Mouse (Mus musculus) 3T3-L1 (cell line): ENCODE results near the gene Smg1.
"Not testable (repeated sequence)": the region's sequence is repeated elsewhere in the genome, so short reads cannot be mapped to it uniquely, and the experiment has no call there.

Experiments
- DNase-seq: peaks from one replicate; pipeline ENCODE4 v3.0.0-alpha.2; 2015; ENCODE audit warnings: low read depth, low spot score

Smg1 gene

GRCm38 (mm10) chr7:118249563-118249962, 6.1 kb upstream of the Smg1 start:
- no peak for DNase-seq

GRCm38 (mm10) chr7:118248069-118248468, 4.6 kb upstream of the Smg1 start:
- DNase-seq, result no peak

GRCm38 (mm10) chr7:118245260-118245659, 1.8 kb upstream of the Smg1 start:
- no peak for DNase-seq

GRCm38 (mm10) chr7:118242911-118243412, 508 bp downstream of the Smg1 start:
- DNase-seq, result peak; percentile 44

GRCm38 (mm10) chr7:118242309-118242708, 1.2 kb downstream of the Smg1 start:
- peak; percentile 8 for DNase-seq

- no peak for DNase-seq
Observed at GRCm38 (mm10) chr7:118240402-118240801, 3.1 kb downstream of the Smg1 start.

- no peak for DNase-seq
Observed at GRCm38 (mm10) chr7:118239996-118240395, 3.5 kb downstream of the Smg1 start.

GRCm38 (mm10) chr7:118236949-118237348, 6.5 kb downstream of the Smg1 start:
- no peak for DNase-seq

- DNase-seq, result no peak
Observed at GRCm38 (mm10) chr7:118234236-118234635, 9.2 kb downstream of the Smg1 start.

- DNase-seq, result no peak
Observed at GRCm38 (mm10) chr7:118232613-118233012, 10.9 kb downstream of the Smg1 start.

- DNase-seq, result no peak
Observed at GRCm38 (mm10) chr7:118219777-118220176, 23.7 kb downstream of the Smg1 start.

- DNase-seq, result no peak
Observed at GRCm38 (mm10) chr7:118206396-118206795, 37.1 kb downstream of the Smg1 start.

- no peak for DNase-seq
Observed at GRCm38 (mm10) chr7:118195756-118196155, 47.7 kb downstream of the Smg1 start.

- no peak for DNase-seq
Observed at GRCm38 (mm10) chr7:118185878-118186277, 57.6 kb downstream of the Smg1 start.

- DNase-seq, result no peak
Observed at GRCm38 (mm10) chr7:118184604-118185003, 58.9 kb downstream of the Smg1 start.

GRCm38 (mm10) chr7:118181123-118181522, 62.3 kb downstream of the Smg1 start:
- no peak for DNase-seq

- no peak for DNase-seq
Observed at GRCm38 (mm10) chr7:118179782-118180181, 63.7 kb downstream of the Smg1 start.

GRCm38 (mm10) chr7:118175821-118176355, 67.6 kb downstream of the Smg1 start:
- no peak for DNase-seq

GRCm38 (mm10) chr7:118170125-118170524, 73.3 kb downstream of the Smg1 start:
- DNase-seq, result not testable (repeated sequence)

- DNase-seq, result no peak
Observed at GRCm38 (mm10) chr7:118163006-118163405, 80.5 kb downstream of the Smg1 start.

GRCm38 (mm10) chr7:118160121-118160520, 83.3 kb downstream of the Smg1 start:
- no peak for DNase-seq

GRCm38 (mm10) chr7:118156461-118156860, 87.0 kb downstream of the Smg1 start:
- DNase-seq, result no peak

- no peak for DNase-seq
Observed at GRCm38 (mm10) chr7:118154150-118154549, 89.3 kb downstream of the Smg1 start.

- DNase-seq, result no peak
Observed at GRCm38 (mm10) chr7:118143602-118144001, 99.9 kb downstream of the Smg1 start.
